Mouse (Mus musculus): Measurements from ENCODE around the gene Six5. TPM values are rescaled to one million over a fixed set of nuclear protein-coding genes. Genes with fewer than 3 reads are reported as not detected.

The Six5 gene
- polyA plus RNA-seq, 1 experiment = 5.0 TPM

- no peak overlapping the region for H3K27ac ChIP-seq (ENCODE audit: insufficient read depth, low read length)
- TF ChIP-seq CTCF (IDR thresholded peaks at IDR 0.05; ENCODE audit: extremely low read depth, insufficient read depth, low read length) = no peak
- no peak overlapping the region for H3K4me3 ChIP-seq (ENCODE audit: insufficient read depth, low read length)
- 0 out of 2 replicates have a peak, but pooled peaks cover 2% of the 10 kb centered on the region for H3K4me1 ChIP-seq (ENCODE audit: control insufficient read depth, insufficient read depth, low read length)
Measured at GRCm38 (mm10) chr7:19083096-19083495, 11.3 kb upstream of the Six5 start.

GRCm38 (mm10) chr7:19083701-19084100, 10.7 kb upstream of the Six5 start, which contains the start of gene Dmpk:
Gene Dmpk (plus strand): TSS chr7:19083849.
- no peak for TF ChIP-seq CTCF (IDR thresholded peaks at IDR 0.05; ENCODE audit: extremely low read depth, insufficient read depth, low read length)
- TF ChIP-seq POLR2A (IDR thresholded peaks at IDR 0.05; ENCODE audit: extremely low read depth, insufficient read depth, low read length) = no peak
- Histone ChIP-seq H3K4me3 (ENCODE audit: insufficient read depth, low read length) (no peak within 1 kb of the TSS), H3K27ac (ENCODE audit: insufficient read depth, low read length) (no peak within 1 kb of the TSS), H3K4me1 (ENCODE audit: control insufficient read depth, insufficient read depth, low read length) (0 out of 2 replicates have a peak, but pooled peaks cover 2% of the 10 kb centered on the region)

GRCm38 (mm10) chr7:19084277-19084771, 10.1 kb upstream of the Six5 start:
- Histone ChIP-seq H3K27ac (ENCODE audit: insufficient read depth, low read length) (no peak overlapping the region), H3K4me1 (ENCODE audit: control insufficient read depth, insufficient read depth, low read length) (0 out of 2 replicates have a peak, but pooled peaks cover 2% of the 10 kb centered on the region), H3K4me3 (ENCODE audit: insufficient read depth, low read length) (no peak overlapping the region)
- no peak for TF ChIP-seq CTCF (IDR thresholded peaks at IDR 0.05; ENCODE audit: extremely low read depth, insufficient read depth, low read length)
- TF ChIP-seq POLR2A (IDR thresholded peaks at IDR 0.05; ENCODE audit: extremely low read depth, insufficient read depth, low read length) = no peak

- H3K27ac ChIP-seq (ENCODE audit: insufficient read depth, low read length) = no peak overlapping the region
- TF ChIP-seq CTCF (IDR thresholded peaks at IDR 0.05; ENCODE audit: extremely low read depth, insufficient read depth, low read length) (no peak), POLR2A (IDR thresholded peaks at IDR 0.05; ENCODE audit: extremely low read depth, insufficient read depth, low read length) (no peak)
- 0 out of 2 replicates have a peak, but pooled peaks cover 2% of the 10 kb centered on the region for H3K4me1 ChIP-seq (ENCODE audit: control insufficient read depth, insufficient read depth, low read length)
- no peak overlapping the region for H3K4me3 ChIP-seq (ENCODE audit: insufficient read depth, low read length)
Measured at GRCm38 (mm10) chr7:19084921-19085473, 9.4 kb upstream of the Six5 start.

GRCm38 (mm10) chr7:19085495-19085894, 8.9 kb upstream of the Six5 start:
- Histone ChIP-seq H3K4me3 (ENCODE audit: insufficient read depth, low read length) (no peak overlapping the region), H3K27ac (ENCODE audit: insufficient read depth, low read length) (no peak overlapping the region), H3K4me1 (ENCODE audit: control insufficient read depth, insufficient read depth, low read length) (0 out of 2 replicates have a peak, but pooled peaks cover 2% of the 10 kb centered on the region)
- no peak for TF ChIP-seq CTCF (IDR thresholded peaks at IDR 0.05; ENCODE audit: extremely low read depth, insufficient read depth, low read length)
- no peak for TF ChIP-seq POLR2A (IDR thresholded peaks at IDR 0.05; ENCODE audit: extremely low read depth, insufficient read depth, low read length)

GRCm38 (mm10) chr7:19086042-19086441, 8.4 kb upstream of the Six5 start:
- 0 out of 2 replicates have a peak, but pooled peaks cover 2% of the 10 kb centered on the region for H3K4me1 ChIP-seq (ENCODE audit: control insufficient read depth, insufficient read depth, low read length)
- no peak overlapping the region for H3K27ac ChIP-seq (ENCODE audit: insufficient read depth, low read length)
- no peak overlapping the region for H3K4me3 ChIP-seq (ENCODE audit: insufficient read depth, low read length)
- TF ChIP-seq CTCF (IDR thresholded peaks at IDR 0.05; ENCODE audit: extremely low read depth, insufficient read depth, low read length) (no peak), POLR2A (IDR thresholded peaks at IDR 0.05; ENCODE audit: extremely low read depth, insufficient read depth, low read length) (no peak)

GRCm38 (mm10) chr7:19086760-19087159, 7.6 kb upstream of the Six5 start:
- Histone ChIP-seq H3K4me1 (ENCODE audit: control insufficient read depth, insufficient read depth, low read length) (0 out of 2 replicates have a peak, but pooled peaks cover 2% of the 10 kb centered on the region), H3K27ac (ENCODE audit: insufficient read depth, low read length) (no peak overlapping the region), H3K4me3 (ENCODE audit: insufficient read depth, low read length) (no peak overlapping the region)
- TF ChIP-seq CTCF (IDR thresholded peaks at IDR 0.05; ENCODE audit: extremely low read depth, insufficient read depth, low read length) (no peak), POLR2A (IDR thresholded peaks at IDR 0.05; ENCODE audit: extremely low read depth, insufficient read depth, low read length) (no peak)

GRCm38 (mm10) chr7:19088813-19089212, 5.6 kb upstream of the Six5 start:
- Histone ChIP-seq H3K27ac (ENCODE audit: insufficient read depth, low read length) (no peak overlapping the region), H3K4me1 (ENCODE audit: control insufficient read depth, insufficient read depth, low read length) (no peaks in the 10 kb centered on the region), H3K4me3 (ENCODE audit: insufficient read depth, low read length) (no peak overlapping the region)
- TF ChIP-seq CTCF (IDR thresholded peaks at IDR 0.05; ENCODE audit: extremely low read depth, insufficient read depth, low read length) (peak; percentile 54), POLR2A (IDR thresholded peaks at IDR 0.05; ENCODE audit: extremely low read depth, insufficient read depth, low read length) (no peak)

- no peak overlapping the region for H3K4me3 ChIP-seq (ENCODE audit: insufficient read depth, low read length)
- no peak for TF ChIP-seq POLR2A (IDR thresholded peaks at IDR 0.05; ENCODE audit: extremely low read depth, insufficient read depth, low read length)
- TF ChIP-seq CTCF (IDR thresholded peaks at IDR 0.05; ENCODE audit: extremely low read depth, insufficient read depth, low read length) = no peak
- no peaks in the 10 kb centered on the region for H3K4me1 ChIP-seq (ENCODE audit: control insufficient read depth, insufficient read depth, low read length)
- no peak overlapping the region for H3K27ac ChIP-seq (ENCODE audit: insufficient read depth, low read length)
Measured at GRCm38 (mm10) chr7:19091913-19092312, 2.5 kb upstream of the Six5 start.
